Mouse (Mus musculus) kidney, adult 2 months (tissue): ENCODE measurements around the gene Rabep1. TPM values are rescaled to one million over a fixed set of nuclear protein-coding genes. Genes with fewer than 3 reads are reported as not detected.

Experiments used
- DNase-seq: peaks from one replicate; pipeline ENCODE4 v3.0.0; 2021
- H3K27ac ChIP-seq: fragments of 200-500 bp; 2 replicates; pipeline ENCODE4 v1.5.1; 2012; ENCODE audit warnings: low read depth, low read length, control low read depth, inconsistent platforms; ENCODE audit not compliant: insufficient read depth
- H3K27me3 ChIP-seq: fragments of 200-500 bp; replicated peaks from 2 replicates; pipeline ENCODE4 v1.6.1; 2012; ENCODE audit warnings: mild to moderate bottlenecking, moderate library complexity, low read length, inconsistent platforms; ENCODE audit not compliant: control insufficient read depth, insufficient read depth
- H3K36me3 ChIP-seq: fragments of 200-500 bp; 2 replicates; pipeline ENCODE4 v1.6.1; 2012; ENCODE audit warnings: mild to moderate bottlenecking, moderate library complexity, low read length, inconsistent platforms; ENCODE audit not compliant: control insufficient read depth, insufficient read depth
- H3K4me1 ChIP-seq: fragments of 200-500 bp; 2 replicates; pipeline ENCODE4 v1.6.1; 2011; ENCODE audit warnings: low read length; ENCODE audit not compliant: control insufficient read depth, insufficient read depth
- H3K4me3 ChIP-seq: fragments of 200-500 bp; 2 replicates; pipeline ENCODE4 v1.5.1; 2011; ENCODE audit warnings: mild to moderate bottlenecking, low read depth, low read length, control low read depth; ENCODE audit not compliant: insufficient read depth
- CTCF ChIP-seq: fragments of 200-500 bp; conservative IDR thresholded peaks from 2 replicates; pipeline ENCODE4 v1.5.1; 2011; ENCODE audit warnings: low read depth, mild to moderate bottlenecking, control low read depth, low read length, moderate library complexity, mixed read lengths; ENCODE audit not compliant: insufficient read depth, insufficient read length
- POLR2A ChIP-seq: fragments of 200-500 bp; IDR thresholded peaks from one replicate; pipeline ENCODE4 v1.6.1; 2011; ENCODE audit warnings: low read depth, low read length, control low read depth
- WGBS: fragments of 180-500 bp; shearing (Covaris S2); methylation state at CpG from one replicate; pipeline ENCODE4 v1.1.7; 2018; 5-methylcytosine and 5-hydroxymethylcytosine counted together
- polyA plus RNA-seq: library from polyadenylated mRNA; depleted of rRNA; stranded (reverse); fragments of >200 nt; gene quantifications from 2 replicates; pipeline ENCODE4 v1.2.3, GENCODE M21; 2012

Rabep1 gene
- polyA plus RNA-seq, 1 experiment, result 4.7 TPM

DNA sequence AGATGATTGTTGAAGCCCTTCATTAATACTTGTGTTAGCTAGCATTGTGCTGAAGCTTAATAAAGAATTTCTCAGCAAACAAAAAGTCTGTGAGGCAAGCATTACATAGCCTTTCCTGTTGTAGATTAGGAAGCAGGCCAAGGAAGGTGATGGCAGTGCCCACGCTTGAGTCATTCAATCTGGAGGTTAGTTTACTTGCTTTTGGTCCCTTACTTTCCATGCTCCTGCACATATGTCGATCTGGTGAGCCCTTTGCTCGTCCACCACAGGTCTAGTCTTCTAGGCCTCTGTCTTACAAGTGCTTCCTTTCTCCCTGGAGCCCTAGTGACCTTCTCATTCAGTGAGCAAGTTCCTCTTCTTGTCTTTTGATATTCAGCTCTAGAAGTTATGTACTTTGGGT lies 62.1 kb downstream of the Rabep1 start:
- no peak overlapping the region for H3K27ac ChIP-seq
- no peaks in the 10 kb centered on the region for H3K4me1 ChIP-seq
- H3K4me3 ChIP-seq, result no peak overlapping the region
- H3K27me3 ChIP-seq, result no peaks in the 10 kb centered on the region
- no peak for TF ChIP-seq CTCF
- TF ChIP-seq POLR2A, result no peak
- H3K36me3 ChIP-seq, result peaks cover 6% of the 10 kb centered on the region; the same call in 1 of the 2 replicates
- WGBS, result 84% methylated on average over 3 of the region's 3 CpGs
- no peak for DNase-seq

DNA sequence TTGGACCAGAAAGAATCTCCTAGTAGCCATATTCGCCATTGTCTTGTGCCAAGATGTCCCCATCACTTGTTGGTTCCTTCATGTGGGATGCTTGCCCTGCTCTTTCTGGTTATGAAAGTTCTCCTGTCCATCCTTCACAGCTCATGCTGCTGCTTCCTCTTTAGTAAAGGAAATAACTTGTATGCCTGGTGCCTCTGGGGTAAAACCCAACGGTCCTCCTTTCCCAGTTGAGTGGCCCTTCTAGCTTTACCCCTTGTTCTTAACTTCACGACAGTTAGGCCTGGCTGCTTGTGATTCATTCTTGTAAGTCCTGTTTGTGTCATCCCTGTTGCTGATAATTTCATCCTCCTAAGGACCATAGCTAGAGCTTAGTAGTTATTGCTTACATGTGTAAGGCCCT lies 66.7 kb downstream of the Rabep1 start:
- TF ChIP-seq CTCF, result no peak
- no peak for TF ChIP-seq POLR2A
- Histone ChIP-seq H3K4me3 (no peak overlapping the region), H3K27ac (no peak overlapping the region), H3K27me3 (no peaks in the 10 kb centered on the region), H3K36me3 (peaks cover 6% of the 10 kb centered on the region; the same call in 1 of the 2 replicates), H3K4me1 (no peaks in the 10 kb centered on the region)
- no peak for DNase-seq
- 93% methylated on average over 3 of the region's 3 CpGs for WGBS

GRCm38 (mm10) chr11:70911920-70912319 lies 67.3 kb downstream of the Rabep1 start:
- WGBS, result 84% methylated on average over 1 of the region's 1 CpGs
- Histone ChIP-seq H3K4me3 (no peak overlapping the region), H3K4me1 (no peaks in the 10 kb centered on the region), H3K36me3 (peaks cover 6% of the 10 kb centered on the region; the same call in 1 of the 2 replicates), H3K27ac (no peak overlapping the region), H3K27me3 (no peaks in the 10 kb centered on the region)
- TF ChIP-seq CTCF, result no peak
- TF ChIP-seq POLR2A, result no peak
- no peak for DNase-seq

DNA sequence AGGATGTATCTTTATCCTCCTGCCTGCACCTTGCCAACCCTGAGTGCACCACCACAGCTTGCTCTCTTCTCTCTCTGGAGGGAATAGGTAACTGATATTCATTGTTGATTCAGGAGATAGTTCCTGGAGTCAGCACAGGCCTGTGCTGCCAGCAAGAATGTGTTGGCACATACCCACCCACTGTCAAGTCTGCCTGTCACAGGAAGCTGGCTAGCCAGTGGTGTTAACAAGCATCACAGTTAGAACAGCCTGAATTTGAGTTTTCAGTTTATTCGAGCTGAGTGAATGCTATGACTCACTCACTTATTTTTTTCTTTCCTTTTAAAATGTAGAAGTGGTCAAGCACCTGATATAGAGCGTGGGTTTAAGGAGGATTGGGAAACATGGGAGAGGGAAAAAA lies 73.3 kb downstream of the Rabep1 start:
- Histone ChIP-seq H3K4me1 (no peaks in the 10 kb centered on the region), H3K36me3 (peaks cover 2% of the 10 kb centered on the region), H3K27ac (no peak overlapping the region), H3K4me3 (no peak overlapping the region), H3K27me3 (no peaks in the 10 kb centered on the region)
- 93% methylated on average over 2 of the region's 2 CpGs for WGBS
- TF ChIP-seq CTCF, result no peak
- TF ChIP-seq POLR2A, result no peak
- peak; percentile 4 for DNase-seq

DNA sequence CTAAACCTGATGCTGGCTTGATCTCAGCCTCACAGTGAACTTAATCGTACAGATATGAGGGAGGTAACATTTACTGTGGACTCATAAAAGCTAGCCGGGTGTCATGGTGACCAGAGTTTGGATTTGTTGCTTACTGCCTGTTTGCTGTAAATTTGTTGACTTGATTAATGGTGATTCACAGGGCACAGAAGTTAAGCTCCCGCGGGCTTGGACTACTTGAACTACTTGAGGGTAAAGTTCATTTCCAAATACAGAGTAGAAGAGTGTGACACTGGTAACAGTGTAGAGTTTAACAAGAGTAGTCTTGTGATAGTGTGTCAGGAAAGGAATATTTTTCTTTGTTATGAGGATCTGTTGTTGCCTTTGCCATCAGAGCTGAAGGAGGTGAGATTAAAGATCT lies 74.9 kb downstream of the Rabep1 start:
- DNase-seq, result peak; percentile 38
- Histone ChIP-seq H3K4me1 (no peaks in the 10 kb centered on the region), H3K27me3 (no peaks in the 10 kb centered on the region), H3K36me3 (peaks cover 5% of the 10 kb centered on the region), H3K27ac (no peak overlapping the region), H3K4me3 (no peak overlapping the region)
- whole genome bisulfite sequencing, result 36% methylated on average over 4 of the region's 4 CpGs
- TF ChIP-seq POLR2A, result no peak
- TF ChIP-seq CTCF, result no peak

GRCm38 (mm10) chr11:70931461-70931860 lies 86.9 kb downstream of the Rabep1 start:
- Histone ChIP-seq H3K27ac (no peak overlapping the region), H3K27me3 (no peaks in the 10 kb centered on the region), H3K4me3 (no peak overlapping the region), H3K4me1 (no peaks in the 10 kb centered on the region), H3K36me3 (peaks cover 1% of the 10 kb centered on the region)
- no peak for DNase-seq
- WGBS, result 74% methylated on average over 5 of the region's 5 CpGs
- TF ChIP-seq POLR2A, result no peak
- no peak for TF ChIP-seq CTCF

DNA sequence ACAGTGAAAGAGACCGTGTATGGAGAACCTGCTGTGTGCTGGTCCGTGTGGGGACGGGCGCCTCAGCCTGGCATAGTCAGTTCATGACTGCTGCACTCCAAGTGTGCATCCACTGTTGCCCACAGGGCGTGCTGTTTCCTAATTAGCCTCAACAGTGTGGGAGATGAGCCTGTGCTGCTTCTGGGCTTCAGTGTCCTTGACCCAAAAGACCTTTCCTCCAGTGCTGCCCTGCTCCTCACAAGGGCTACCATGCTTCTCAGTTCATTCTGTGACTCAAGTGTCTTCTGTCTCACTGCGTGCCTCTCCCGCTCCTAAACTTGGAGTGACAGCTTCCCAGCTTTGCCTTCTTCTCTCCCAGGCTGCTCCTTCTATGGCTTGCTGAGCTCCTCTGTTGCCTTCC lies 90.7 kb downstream of the Rabep1 start:
- Histone ChIP-seq H3K27me3 (no peaks in the 10 kb centered on the region), H3K27ac (no peak overlapping the region)
- no peak for DNase-seq

More for the DNA sequence above, 90.7 kb downstream of the Rabep1 start:
- H3K36me3 ChIP-seq, result peaks cover 12% of the 10 kb centered on the region
- H3K4me3 ChIP-seq, result no peak overlapping the region
- no peaks in the 10 kb centered on the region for H3K4me1 ChIP-seq
- WGBS, result 90% methylated on average over 7 of the region's 7 CpGs
- TF ChIP-seq POLR2A (no peak), CTCF (no peak)
